Mouse (Mus musculus) gastrocnemius, adult 18-20 months (tissue): Measurements from ENCODE around the gene Dlg2. TPM values are rescaled to one million over a fixed set of nuclear protein-coding genes. Genes with fewer than 3 reads are reported as not detected.

Experiments used
- DNase-seq: peaks from one replicate; pipeline ENCODE4 v3.0.0; 2021; ENCODE audit warnings: low spot score
- total RNA-seq, 2 experiments: library from RNA; stranded (reverse); gene quantifications; 2 replicates each; pipeline ENCODE4 v1.2.3; 2021

Gene Dlg2
- total RNA-seq, 2 experiments from 2014 or later: 0.50 to 1.5 TPM

DNA sequence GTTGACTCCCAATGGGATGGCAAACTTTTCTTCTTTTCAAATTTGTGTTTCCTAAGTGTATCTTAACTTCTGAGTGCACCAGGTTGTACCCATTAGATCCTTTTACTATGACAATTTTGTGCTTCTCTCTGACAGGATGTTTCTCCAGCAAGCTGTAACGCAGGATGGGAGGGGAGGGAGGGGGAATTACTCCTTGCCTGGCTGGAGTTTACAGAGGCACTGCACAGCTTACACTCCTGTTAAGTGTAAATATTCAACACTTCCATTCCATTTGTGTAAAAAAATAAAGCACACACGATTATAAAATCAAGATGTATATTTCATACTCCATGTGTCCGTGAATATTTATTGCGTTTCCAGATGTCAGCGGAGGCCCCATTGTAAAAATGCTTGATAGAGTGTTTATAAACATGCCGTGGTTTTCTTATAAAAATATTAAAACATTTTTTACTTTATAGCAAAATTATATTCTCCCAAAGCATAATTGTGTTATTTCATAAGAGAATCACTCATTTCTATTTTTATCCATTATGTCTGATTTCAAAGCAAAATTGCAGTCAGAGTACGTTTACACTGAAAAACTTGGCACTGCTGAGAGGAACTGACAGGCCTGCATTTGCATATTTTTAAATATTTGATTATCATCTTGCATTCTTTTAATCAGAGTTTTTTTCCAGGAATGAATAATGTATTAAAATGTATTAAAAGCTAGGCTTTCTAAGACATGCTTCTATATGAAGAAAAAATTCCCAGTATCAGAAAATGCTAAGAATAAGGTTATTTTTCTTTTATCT is 1972.5 kb downstream of the Dlg2 start:
- DNase-seq: no peak

DNA sequence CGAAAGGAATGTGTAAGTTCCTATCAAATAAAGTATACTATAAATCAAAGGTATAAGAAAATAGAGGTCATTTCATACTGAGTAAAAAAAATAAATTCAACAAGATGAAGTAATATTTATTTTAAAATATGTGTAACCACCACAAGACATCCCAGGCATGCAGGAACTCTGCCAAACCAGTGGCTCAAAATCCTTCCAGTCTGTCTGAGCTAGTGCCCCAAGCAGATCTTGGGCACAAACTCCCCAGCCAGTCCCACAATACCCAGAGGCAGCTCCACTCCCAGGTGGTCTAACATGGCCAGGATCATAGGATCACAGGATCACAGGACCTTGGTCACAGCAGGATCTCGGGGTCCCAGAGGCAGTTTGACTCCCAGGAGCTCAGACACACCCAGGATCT is 1977.7 kb downstream of the Dlg2 start:
- DNase-seq: no peak

DNA sequence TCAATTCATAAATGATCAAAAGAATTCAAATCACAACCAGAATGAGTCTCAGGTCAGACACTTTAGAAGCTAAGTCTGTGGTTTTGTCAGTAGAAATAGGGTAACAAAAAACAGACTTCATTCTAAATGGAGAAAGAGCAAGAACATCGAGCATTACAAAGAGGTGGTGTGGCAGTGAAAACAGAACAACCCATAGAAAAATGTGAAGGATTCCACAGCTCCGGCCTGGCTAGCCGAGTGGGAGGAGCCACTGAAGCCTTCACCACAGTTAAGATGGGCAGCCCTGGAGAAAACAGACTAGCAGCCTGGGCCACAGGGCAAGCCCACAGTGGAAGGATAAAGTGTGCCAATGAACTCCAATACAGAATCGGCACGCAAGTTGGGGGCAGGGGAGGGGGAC is 1979.5 kb downstream of the Dlg2 start:
- no peak for DNase-seq

DNA sequence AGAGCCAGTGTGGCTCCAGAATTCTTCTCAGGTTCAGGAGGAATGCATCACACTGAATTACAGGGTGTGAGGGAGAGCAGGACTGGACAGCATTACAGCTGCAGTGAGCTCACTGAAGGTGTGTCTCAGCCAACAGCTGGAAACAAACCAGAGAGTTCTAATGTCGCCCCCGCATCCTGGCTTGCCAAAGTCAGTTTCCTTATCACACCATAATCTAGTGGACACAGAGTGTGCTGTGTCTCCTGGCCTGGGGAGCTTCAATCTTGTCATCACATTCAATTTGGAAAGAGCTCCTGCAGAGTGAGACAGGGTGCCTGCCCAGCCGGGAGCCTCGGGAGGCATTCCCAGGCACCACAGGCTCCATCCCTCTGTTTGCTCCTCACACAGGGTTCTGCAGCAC is 1981.3 kb downstream of the Dlg2 start:
- DNase-seq: no peak

DNA sequence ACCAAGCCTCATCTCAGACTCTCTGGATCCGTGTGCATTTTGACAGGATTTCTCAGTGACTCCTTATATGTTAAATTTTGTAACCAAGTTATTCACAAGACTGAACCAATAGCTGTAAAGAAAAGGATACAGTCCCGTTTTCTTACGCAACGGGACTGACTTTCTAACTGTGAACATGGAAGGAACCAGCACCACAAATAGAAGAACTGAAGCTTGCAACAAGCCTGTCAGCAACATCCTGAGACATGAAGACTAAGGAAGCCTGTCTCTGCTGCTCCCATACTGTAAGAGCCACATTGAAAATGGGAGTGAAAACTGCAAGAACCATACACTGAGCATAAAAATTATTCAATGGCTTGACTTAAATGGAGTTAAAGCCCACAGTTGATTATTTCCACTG is 1981.8 kb downstream of the Dlg2 start:
- no peak for DNase-seq

DNA sequence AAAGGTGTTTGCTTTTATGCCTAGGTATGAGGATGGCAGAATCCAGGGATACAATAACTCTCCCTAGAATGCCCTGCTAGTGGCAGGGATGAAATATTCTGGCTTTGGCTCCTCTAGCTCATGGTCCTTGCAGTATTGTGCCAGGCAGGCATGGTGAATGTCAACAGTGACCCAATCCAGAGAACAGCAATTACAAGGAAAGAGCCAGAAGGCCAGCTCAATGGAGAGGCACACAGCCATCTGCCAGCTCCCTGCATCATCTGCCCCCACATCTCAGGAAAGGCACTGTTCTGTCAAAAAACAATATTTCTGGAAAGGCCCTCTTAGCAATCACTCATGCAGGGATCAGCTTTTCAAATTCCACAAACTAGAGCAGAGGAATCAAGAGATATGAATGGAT is 1984.1 kb downstream of the Dlg2 start:
- DNase-seq: no peak

DNA sequence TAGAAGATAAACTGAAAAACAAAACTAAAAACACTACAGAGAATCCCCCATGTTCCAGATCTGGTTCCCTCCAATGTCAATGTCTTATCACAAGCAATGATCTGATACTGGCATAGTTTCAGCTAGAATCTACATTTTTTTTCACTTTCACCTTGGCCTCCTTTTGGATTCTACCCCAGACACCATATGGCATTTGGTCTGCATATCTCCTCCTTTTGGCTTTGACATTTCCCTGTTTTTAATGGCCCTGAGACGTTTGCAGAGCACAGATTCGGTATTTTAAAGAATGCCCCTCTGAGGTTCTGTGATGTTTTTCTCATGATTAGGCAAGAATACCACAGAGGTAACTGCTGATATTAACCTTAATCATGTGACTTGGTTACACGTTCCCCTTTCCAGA is 1984.8 kb downstream of the Dlg2 start:
- DNase-seq: no peak

DNA sequence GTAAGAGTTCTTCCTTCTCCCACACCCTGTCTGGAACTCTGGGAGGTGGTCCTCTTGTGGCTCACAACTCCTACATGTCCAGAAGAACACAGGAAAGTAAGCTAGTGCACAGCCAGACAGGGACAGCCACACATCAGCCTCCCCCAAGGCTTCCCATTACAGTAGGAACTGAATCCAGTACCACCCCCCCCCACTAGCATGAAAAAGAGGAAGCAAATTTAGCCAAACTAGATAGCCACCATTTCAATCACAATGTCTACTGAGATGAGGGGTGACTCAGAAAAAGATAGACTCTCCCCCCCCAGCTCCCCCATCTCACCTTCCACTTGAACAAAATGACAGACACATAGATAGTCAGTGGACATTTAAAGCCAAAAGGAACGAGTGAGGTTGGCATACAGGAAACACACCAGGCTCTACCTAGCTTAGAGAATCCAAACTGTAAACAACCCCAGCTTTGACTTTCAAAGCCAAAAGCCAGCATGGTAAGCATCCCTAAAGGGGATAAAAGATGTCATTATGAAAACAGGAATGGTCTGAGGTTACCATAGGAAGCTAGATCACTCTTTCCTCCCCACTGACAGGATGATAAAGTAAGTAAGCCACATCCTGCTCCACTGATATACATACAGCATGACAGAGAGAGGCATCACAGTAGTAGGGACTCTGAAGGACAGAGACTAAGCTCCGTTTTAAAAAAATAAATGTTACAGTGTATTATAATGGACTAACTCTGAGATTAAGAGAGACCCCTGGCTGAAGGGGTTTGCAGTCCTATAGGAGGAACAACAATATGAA is 1986.8 kb downstream of the Dlg2 start:
- DNase-seq: no peak

DNA sequence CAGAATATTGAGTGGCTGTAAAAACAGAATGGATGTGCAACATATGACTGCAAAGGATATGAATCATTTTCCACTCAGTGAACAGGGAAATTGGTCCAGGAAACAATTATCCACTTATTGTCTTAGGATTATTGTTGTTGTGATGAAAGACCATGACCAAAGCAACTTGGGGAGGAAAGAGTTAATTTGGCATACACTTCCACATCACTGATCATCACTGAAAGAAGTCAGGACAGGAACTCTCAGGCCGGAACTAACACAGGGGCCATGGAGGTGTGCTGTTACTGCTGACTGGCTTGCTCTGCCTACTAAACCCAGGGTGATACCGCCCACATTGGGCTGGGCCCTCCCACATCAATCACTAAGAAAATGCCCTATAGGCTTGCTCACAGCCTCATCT is 1987.8 kb downstream of the Dlg2 start:
- no peak for DNase-seq

DNA sequence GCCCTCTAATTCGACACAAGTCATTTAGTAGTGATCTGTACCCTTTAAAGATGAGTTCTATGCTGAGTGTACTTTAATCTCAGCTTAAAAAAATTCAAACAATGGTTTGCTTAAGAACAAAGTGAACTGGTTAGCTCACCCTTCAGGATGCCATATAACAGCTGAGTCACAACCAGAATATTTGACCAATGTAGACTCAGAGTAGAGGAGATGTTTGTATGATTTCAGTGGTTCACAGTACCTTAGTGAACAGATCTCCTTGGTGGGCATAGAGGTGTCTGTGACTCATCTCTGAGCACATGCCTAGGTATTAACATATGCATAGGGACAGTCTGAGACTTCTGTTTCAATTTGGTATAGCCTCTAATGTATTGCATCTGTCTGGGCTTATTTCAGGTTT is 2002.7 kb downstream of the Dlg2 start:
- no peak for DNase-seq

DNA sequence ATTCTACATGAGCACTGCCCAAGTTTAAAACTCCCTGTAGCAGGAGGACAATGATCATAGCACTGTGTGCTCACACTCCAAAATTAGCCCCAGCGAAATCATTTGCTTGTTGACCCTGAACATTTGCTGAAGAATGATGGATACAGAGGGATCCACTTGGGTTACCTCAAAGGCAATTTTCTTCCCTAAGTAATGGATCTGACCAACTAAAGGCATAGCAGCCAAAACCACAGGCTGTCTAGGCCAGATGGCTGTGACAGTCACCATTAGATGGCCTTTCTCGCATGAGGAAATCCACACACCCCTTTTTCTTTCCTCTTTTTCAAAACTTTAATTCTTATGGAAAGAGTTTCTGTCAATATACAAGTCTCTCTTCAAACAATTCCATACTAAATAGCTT is 2003.3 kb downstream of the Dlg2 start:
- DNase-seq: no peak

DNA sequence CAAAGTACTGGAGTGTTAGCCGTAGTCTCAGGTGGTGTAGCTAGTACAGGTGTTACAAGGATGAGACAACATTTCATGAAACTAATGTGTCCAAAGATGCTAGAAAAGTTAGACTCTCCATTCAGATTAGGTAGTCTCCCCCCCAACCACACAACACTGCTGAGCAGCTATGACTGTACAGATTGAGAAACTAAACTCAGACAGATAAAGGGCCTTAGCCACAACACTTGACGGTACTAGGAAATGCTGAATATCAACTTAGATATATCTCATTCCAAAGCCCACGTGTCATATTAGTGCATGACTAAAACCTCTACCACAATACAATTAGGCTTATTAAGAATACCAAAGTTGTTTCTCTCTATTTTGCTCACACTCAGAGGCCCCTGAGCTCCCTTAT is 2006.9 kb downstream of the Dlg2 start:
- no peak for DNase-seq

DNA sequence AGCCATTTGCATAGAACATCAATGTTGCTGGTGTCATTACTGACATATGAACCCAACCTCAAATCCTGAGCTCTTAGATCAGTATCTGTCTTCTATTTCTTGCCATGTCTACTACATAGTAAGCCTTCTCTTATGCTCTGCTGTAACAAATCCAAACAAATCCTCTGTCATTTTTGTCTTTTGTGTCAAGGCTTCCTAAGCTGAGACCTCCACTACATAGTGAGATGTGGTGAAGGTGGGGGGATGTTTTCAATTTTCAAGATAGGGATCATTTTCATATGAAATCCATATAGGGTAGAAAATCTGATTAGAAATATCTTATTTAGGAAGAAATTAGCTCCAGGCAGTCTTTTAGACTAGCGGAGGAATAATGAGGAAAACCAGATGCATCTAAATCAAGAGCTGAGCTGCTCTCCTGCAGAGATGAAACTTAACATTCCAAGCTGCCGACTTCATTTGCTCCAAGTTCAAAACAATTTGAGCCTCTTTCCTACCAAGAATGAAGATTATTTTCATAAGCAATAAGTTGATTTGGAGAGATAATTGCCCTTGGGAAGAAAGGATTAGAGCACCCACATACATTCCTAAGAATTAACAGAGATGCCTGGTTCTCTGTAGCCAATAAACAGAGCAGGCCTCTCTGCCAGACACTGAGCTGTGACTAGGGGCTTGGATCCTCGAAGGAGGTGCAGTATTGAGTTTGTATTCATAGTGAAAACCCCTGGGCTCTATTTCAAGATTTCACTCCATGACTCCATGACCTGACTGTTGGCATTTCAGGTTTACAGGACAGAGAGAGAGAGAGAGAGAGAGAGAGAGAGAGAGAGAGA is 2009.6 kb downstream of the Dlg2 start:
- DNase-seq: no peak

DNA sequence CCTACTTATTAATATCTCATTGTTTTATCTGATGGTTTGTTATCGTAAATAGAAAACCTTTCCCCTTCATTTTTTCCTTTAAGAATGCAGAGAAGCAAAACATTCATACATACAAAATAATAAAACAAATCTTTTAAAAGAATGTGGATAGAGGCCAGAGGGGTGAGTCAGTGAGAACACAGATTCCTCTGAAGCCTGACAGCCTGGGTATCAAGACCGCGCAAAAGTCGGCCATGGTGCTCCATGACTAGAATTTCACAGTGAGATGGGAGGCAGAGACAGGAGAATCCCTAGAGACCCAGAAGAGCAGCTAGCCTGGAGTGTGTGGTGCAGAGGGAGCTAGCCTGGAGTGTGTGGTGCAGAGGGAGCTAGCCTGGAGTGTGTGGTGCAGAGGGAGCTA is 2010.4 kb downstream of the Dlg2 start:
- no peak for DNase-seq

DNA sequence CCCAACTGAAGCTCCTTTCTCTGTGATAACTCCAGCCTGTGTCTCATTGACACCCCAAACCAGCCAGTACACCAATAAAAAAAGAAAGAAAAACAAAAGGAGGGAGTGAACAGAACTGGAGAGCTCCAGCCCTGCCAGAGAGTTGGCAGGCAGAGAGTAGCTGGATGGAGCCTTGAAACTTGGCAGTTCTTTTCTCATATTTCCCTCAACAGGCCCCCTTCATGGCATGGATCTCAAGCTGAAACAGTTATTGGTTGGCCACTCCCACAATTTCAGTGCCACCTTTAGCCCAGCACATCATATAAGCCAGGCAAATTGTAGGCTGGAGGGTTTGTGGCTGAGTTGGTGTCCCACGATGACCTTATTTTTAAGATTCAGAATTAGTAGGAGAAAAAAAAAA is 2015.8 kb downstream of the Dlg2 start:
- DNase-seq: no peak

DNA sequence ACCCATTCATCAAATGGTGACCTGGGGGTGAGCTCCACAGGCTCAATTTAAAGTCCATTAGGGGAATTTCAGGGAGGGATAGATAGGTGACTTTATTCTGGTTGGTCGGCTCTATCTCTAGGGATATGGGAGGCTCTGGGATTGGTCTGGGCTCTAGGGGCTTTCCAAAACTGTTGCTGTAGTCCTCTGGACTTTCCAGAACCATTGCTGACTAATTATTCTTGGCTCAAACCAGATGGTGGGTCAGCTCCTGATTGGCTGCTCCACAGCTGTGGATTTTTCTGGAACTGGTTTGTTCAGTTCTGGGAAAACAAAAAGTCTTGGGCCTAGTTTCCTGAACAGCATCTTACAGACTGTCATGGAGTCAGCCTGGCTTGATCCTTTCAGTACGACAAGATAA is 2017.0 kb downstream of the Dlg2 start:
- DNase-seq: no peak

Other genes with a start within 250 kb of the Dlg2 start
- gene Ccdc83, start 210.9 kb upstream of the Dlg2 start, total RNA-seq: not detected
- gene Sytl2, start 174.4 kb upstream of the Dlg2 start, total RNA-seq: 1 to 10 TPM; 3.4 to 3.7 TPM
- gene Ccdc89, start 50.1 kb upstream of the Dlg2 start, total RNA-seq: under 1 TPM; 0.09 to 0.11 TPM
- gene Crebzf, start 33.9 kb upstream of the Dlg2 start, total RNA-seq: 10 to 100 TPM; 12.5 to 13.6 TPM
- 100 to 1,000 TPM; 104 to 105 TPM for gene Tmem126a, start 19.4 kb upstream of the Dlg2 start, total RNA-seq
- gene Tmem126b, start 671 bp upstream of the Dlg2 start, total RNA-seq: 10 to 100 TPM; 19.6 to 19.8 TPM